Comparison of ENCODE assay signal across 8 mouse cellular contexts in genomic region chr3:108414857-108415830, GRCm38 (mm10). TPM values are rescaled to one million over a fixed set of nuclear protein-coding genes. Genes with fewer than 3 reads are reported as not detected.
DNase-seq lines count a peak whose midpoint lies in the region; ATAC-seq and TF ChIP-seq lines count a peak whose summit lies in the region.

Gene Celsr2, minus strand, starts transcription at chr3:108415552.

- ATAC-seq in forebrain, embryonic 13.5 days, result peak; percentile 25
- ATAC-seq in kidney, embryonic 15.5 days (replicated peaks; ENCODE audit: low FRiP score), result no peak
- peak; percentile 26; the same call in 1 of the 2 replicates for ATAC-seq in liver, postnatal 0 days

- peaks cover 33% of the 10 kb centered on the region for H3K36me3 ChIP-seq in forebrain, embryonic 13.5 days (ENCODE audit: poor library complexity, severe bottlenecking)
- H3K36me3 ChIP-seq in kidney, embryonic 15.5 days, result peaks cover 21% of the 10 kb centered on the region
- no peaks in the 10 kb centered on the region for H3K36me3 ChIP-seq in liver, postnatal 0 days (replicated peaks; ENCODE audit: insufficient read depth, low read length)
- no peaks in the 10 kb centered on the region for H3K36me3 ChIP-seq in small intestine, adult 2 months (ENCODE audit: control insufficient read depth, insufficient read depth, low read length)

- H3K4me2 ChIP-seq in forebrain, embryonic 13.5 days, result peak within 1 kb of the TSS; percentile 94
- peak within 1 kb of the TSS; percentile 97 for H3K4me2 ChIP-seq in kidney, embryonic 15.5 days
- peak within 1 kb of the TSS; percentile 99 for H3K4me2 ChIP-seq in liver, postnatal 0 days (ENCODE audit: low read depth, low read length)

- H3K4me3 ChIP-seq in lung, adult 2 months (replicated peaks; ENCODE audit: extremely low read depth, low read depth, low read length), result peak within 1 kb of the TSS; percentile 78
- peak within 1 kb of the TSS; percentile 95 for H3K4me3 ChIP-seq in forebrain, embryonic 13.5 days
- H3K4me3 ChIP-seq in kidney, embryonic 15.5 days (replicated peaks), result peak within 1 kb of the TSS; percentile 87
- H3K4me3 ChIP-seq in liver, postnatal 0 days (ENCODE audit: low read depth, low read length), result peak within 1 kb of the TSS; percentile 52
- H3K4me3 ChIP-seq in small intestine, adult 2 months (ENCODE audit: low read depth, low read length), result peak within 1 kb of the TSS; percentile 68

- TF ChIP-seq CTCF in lung, adult 2 months (IDR thresholded peaks at IDR 0.05; ENCODE audit: insufficient read depth, low read length), result no peak
- TF ChIP-seq CTCF in liver, postnatal 0 days (IDR thresholded peaks at IDR 0.05; ENCODE audit: low read depth), result no peak
- TF ChIP-seq CTCF in small intestine, adult 2 months (IDR thresholded peaks at IDR 0.05; ENCODE audit: extremely low read depth, insufficient read length, insufficient replicate concordance, low read depth, low read length), result no peak

- peaks cover 18% of the 10 kb centered on the region for H3K9me3 ChIP-seq in forebrain, embryonic 13.5 days (replicated peaks)
- H3K9me3 ChIP-seq in kidney, embryonic 15.5 days (replicated peaks), result peaks cover 11% of the 10 kb centered on the region; the same call in 1 of the 2 replicates
- H3K9me3 ChIP-seq in liver, postnatal 0 days (ENCODE audit: low read length), result peaks cover 16% of the 10 kb centered on the region

- H3K27me3 ChIP-seq in forebrain, embryonic 13.5 days, result peaks cover 10% of the 10 kb centered on the region; the same call in 1 of the 2 replicates
- peaks cover 22% of the 10 kb centered on the region for H3K27me3 ChIP-seq in kidney, embryonic 15.5 days
- peaks cover 28% of the 10 kb centered on the region for H3K27me3 ChIP-seq in liver, postnatal 0 days (ENCODE audit: insufficient read depth, low read length)
- H3K27me3 ChIP-seq in small intestine, adult 2 months (ENCODE audit: control insufficient read depth, insufficient read depth, low read length), result no peaks in the 10 kb centered on the region

- no peak for TF ChIP-seq EP300 in liver, postnatal 0 days (IDR thresholded peaks at IDR 0.05; ENCODE audit: low read depth)

- peak; percentile 28 for DNase-seq in lung, adult 2 months
- no peak for DNase-seq in lung, postnatal 25 days (ENCODE audit: low spot score)
- DNase-seq in adrenal gland, postnatal 4 days (ENCODE audit: low spot score in 2 of 2), result no peak
- no peak for DNase-seq in liver, postnatal 0 days
- DNase-seq in spleen, adult 12 weeks (ENCODE audit: low spot score), result no peak

- H3K9ac ChIP-seq in forebrain, embryonic 13.5 days, result peak within 1 kb of the TSS; percentile 98
- H3K9ac ChIP-seq in kidney, embryonic 15.5 days, result peak within 1 kb of the TSS; percentile 88
- H3K9ac ChIP-seq in liver, postnatal 0 days (replicated peaks), result peak within 1 kb of the TSS; percentile 37

- peaks cover 16% of the 10 kb centered on the region for H3K4me1 ChIP-seq in lung, adult 2 months (ENCODE audit: control insufficient read depth, insufficient read depth, low read length)
- peaks cover 48% of the 10 kb centered on the region for H3K4me1 ChIP-seq in forebrain, embryonic 13.5 days
- peaks cover 45% of the 10 kb centered on the region for H3K4me1 ChIP-seq in kidney, embryonic 15.5 days
- peaks cover 9% of the 10 kb centered on the region; the same call in 1 of the 2 replicates for H3K4me1 ChIP-seq in liver, postnatal 0 days (ENCODE audit: insufficient read depth)
- H3K4me1 ChIP-seq in small intestine, adult 2 months (ENCODE audit: control insufficient read depth, insufficient read depth, insufficient read length, low read length), result no peaks in the 10 kb centered on the region

- peak within 1 kb of the TSS; percentile 92 for H3K27ac ChIP-seq in forebrain, embryonic 13.5 days
- H3K27ac ChIP-seq in kidney, embryonic 15.5 days, result peak within 1 kb of the TSS; percentile 75
- no peak within 1 kb of the TSS for H3K27ac ChIP-seq in liver, postnatal 0 days (ENCODE audit: low read depth)
- H3K27ac ChIP-seq in small intestine, adult 2 months (ENCODE audit: insufficient read depth, low read depth, low read length), result no peak within 1 kb of the TSS

- TF ChIP-seq POLR2A in lung, adult 2 months (IDR thresholded peaks at IDR 0.05; ENCODE audit: borderline replicate concordance, extremely low read depth, low read depth, low read length), result no peak
- TF ChIP-seq POLR2A in small intestine, adult 2 months (IDR thresholded peaks at IDR 0.05; ENCODE audit: low read depth, low read length), result no peak

- WGBS in lung, adult 2 months, result 8% methylated on average over 67 of the region's 67 CpGs
- WGBS in forebrain, embryonic 13.5 days, result 3% methylated on average over 66 of the region's 67 CpGs
- 7% methylated on average over 66 of the region's 67 CpGs for WGBS in kidney, embryonic 15.5 days
- 9% methylated on average over 57 of the region's 67 CpGs for WGBS in liver, postnatal 0 days (ENCODE audit: insufficient replicate concordance)
- 10% methylated on average over 67 of the region's 67 CpGs for WGBS in small intestine, adult 2 months

RNA-seq across cellular contexts. Expression of gene Celsr2, which starts in this region (rescaled TPM):
- polyA plus RNA-seq in lung, adult 2 months (2012; rRNA removed), result 22.7 and 26.7 TPM in 2 replicates
- 10 to 100 TPM; 15.3 to 25.8 TPM for total RNA-seq in adrenal gland, postnatal 4 days (2021)
- polyA plus RNA-seq in forebrain, embryonic 13.5 days (2015; fragmentation: Nextera tagmentation; extraction: Ambion mirVana), result 45.3 and 56.9 TPM in 2 replicates
- polyA plus RNA-seq in kidney, embryonic 15.5 days (2015; fragmentation: Nextera tagmentation; extraction: Ambion mirVana), result 19.3 and 21.6 TPM in 2 replicates
- polyA plus RNA-seq in liver, postnatal 0 days (2015; fragmentation: Nextera tagmentation; extraction: Ambion mirVana), result 0.18 and 0.30 TPM in 2 replicates
- 2.7 and 8.2 TPM in 2 replicates for polyA plus RNA-seq in small intestine, adult 2 months (2012; rRNA removed)

Comparison
In these comparisons a context has a peak if more than half of its experiments do, and no peak if none do; other contexts are left out.
1. Peak in ATAC-seq, H3K4me3 ChIP-seq, H3K9ac ChIP-seq and H3K4me2 ChIP-seq in liver, postnatal 0 days; RNA of the gene not detected or under 1 TPM.
2. H3K27ac ChIP-seq: peak in forebrain, embryonic 13.5 days (single experiment) and kidney, embryonic 15.5 days (single experiment); none in liver, postnatal 0 days (single experiment) and small intestine, adult 2 months (single experiment).
3. H3K9ac ChIP-seq: peak in every context shown above with its lines; median percentile 98 in forebrain, embryonic 13.5 days; 88 in kidney, embryonic 15.5 days; 37 in liver, postnatal 0 days.
4. Peak in every context shown above with its lines, with median percentiles within 50 percentile points of each other: H3K4me3 ChIP-seq and H3K4me2 ChIP-seq.